Mouse (Mus musculus): ENCODE measurements around the gene Adrb1. TPM values are rescaled to one million over a fixed set of nuclear protein-coding genes. Genes with fewer than 3 reads are reported as not detected.

Gene Adrb1
- total and polyA plus RNA-seq, 3 experiments = not detected

GRCm38 (mm10) chr19:56705026-56705675 is 16.8 kb upstream of the Adrb1 start:
- Histone ChIP-seq H3K4me3 (ENCODE audit: control insufficient read depth in 1 of 2, insufficient read depth in 1 of 2, low read depth in 2 of 2, low read length in 2 of 2) (no peak overlapping the region), H3K27me3 (ENCODE audit: control insufficient read depth in 1 of 2, insufficient read depth in 2 of 2, low read length in 2 of 2) (peaks cover 2 to 5% of the 10 kb centered on the region in 2 experiments; a peak in 3 of 4 replicates), H3K36me3 (ENCODE audit: control insufficient read depth in 1 of 2, insufficient read depth in 2 of 2, low read length in 2 of 2) (no peaks in the 10 kb centered on the region), H3K4me1 (ENCODE audit: control insufficient read depth in 1 of 2, insufficient read depth in 2 of 2, low read length in 2 of 2) (no peaks in the 10 kb centered on the region), H3K79me2 (ENCODE audit: control insufficient read depth, insufficient read depth, low read length, poor library complexity) (no peaks in the 10 kb centered on the region), H3K9me3 (replicated peaks; ENCODE audit: insufficient read depth, low read length) (no peaks in the 10 kb centered on the region), H3K9ac (ENCODE audit: control insufficient read depth, low read depth, low read length, poor library complexity, severe bottlenecking) (no peak overlapping the region), H3K27ac (ENCODE audit: control insufficient read depth, low read depth, low read length) (no peak overlapping the region)
- DNase-seq (ENCODE audit: low read depth, low spot score) = no peak
- TF ChIP-seq POLR2A (IDR thresholded peaks at IDR 0.05; ENCODE audit: control insufficient read depth in 1 of 2, insufficient read depth in 1 of 2, low read depth in 1 of 2, low read length in 2 of 2, poor library complexity in 1 of 2) (no peak), EP300 (IDR thresholded peaks at IDR 0.05; ENCODE audit: low read depth in 1 of 2, low read length in 2 of 2) (no peak), TAL1 (IDR thresholded peaks at IDR 0.05; ENCODE audit: low read length) (no peak), ZMIZ1 (IDR thresholded peaks at IDR 0.05; ENCODE audit: low read depth, low read length) (no peak), SMC3 (IDR thresholded peaks at IDR 0.05; ENCODE audit: low read depth, low read length) (no peak), ETS1 (IDR thresholded peaks at IDR 0.05; ENCODE audit: low read depth, low read length) (no peak), CTCF (IDR thresholded peaks at IDR 0.05 in 2 of 3, conservative IDR thresholded peaks at IDR 0.05 in 1 of 3; ENCODE audit: control insufficient read depth in 1 of 3, insufficient read depth in 1 of 3, low read depth in 2 of 3, low read length in 3 of 3, poor library complexity in 1 of 3, severe bottlenecking in 1 of 3) (no peak), RAD21 (IDR thresholded peaks at IDR 0.05; ENCODE audit: low read depth, low read length) (no peak), POLR2AphosphoS5 (IDR thresholded peaks at IDR 0.05; ENCODE audit: borderline replicate concordance, low read depth, low read length) (no peak), POLR2AphosphoS2 (IDR thresholded peaks at IDR 0.05; ENCODE audit: low read length) (no peak)

GRCm38 (mm10) chr19:56708794-56709193 is 13.2 kb upstream of the Adrb1 start:
- no peak overlapping the region for H3K4me3 ChIP-seq (ENCODE audit: control insufficient read depth in 1 of 2, insufficient read depth in 1 of 2, low read depth in 2 of 2, low read length in 2 of 2)
- no peaks in the 10 kb centered on the region for H3K4me1 ChIP-seq (ENCODE audit: control insufficient read depth in 1 of 2, insufficient read depth in 2 of 2, low read length in 2 of 2)
- no peak for DNase-seq (ENCODE audit: low read depth, low spot score)
- TF ChIP-seq EP300 (IDR thresholded peaks at IDR 0.05; ENCODE audit: low read depth in 1 of 2, low read length in 2 of 2) (no peak), MXI1 (IDR thresholded peaks at IDR 0.05; ENCODE audit: low read depth, low read length) (no peak), USF2 (IDR thresholded peaks at IDR 0.05; ENCODE audit: borderline replicate concordance in 1 of 2, insufficient read depth in 1 of 2, low read depth in 1 of 2, low read length in 2 of 2) (no peak)
- H3K36me3 ChIP-seq (ENCODE audit: control insufficient read depth in 1 of 2, insufficient read depth in 2 of 2, low read length in 2 of 2) = no peaks in the 10 kb centered on the region
- H3K27me3 ChIP-seq (ENCODE audit: control insufficient read depth in 1 of 2, insufficient read depth in 2 of 2, low read length in 2 of 2) = peaks cover 3 to 5% of the 10 kb centered on the region in 2 experiments; a peak in 2 of 4 replicates
- no peak overlapping the region for H3K9ac ChIP-seq (ENCODE audit: control insufficient read depth, low read depth, low read length, poor library complexity, severe bottlenecking)
- H3K9me3 ChIP-seq (replicated peaks; ENCODE audit: insufficient read depth, low read length) = no peaks in the 10 kb centered on the region
- H3K27ac ChIP-seq (ENCODE audit: control insufficient read depth, low read depth, low read length) = no peak overlapping the region
- H3K79me2 ChIP-seq (ENCODE audit: control insufficient read depth, insufficient read depth, low read length, poor library complexity) = no peaks in the 10 kb centered on the region

GRCm38 (mm10) chr19:56710131-56710905 is 11.7 kb upstream of the Adrb1 start:
- Histone ChIP-seq H3K27me3 (ENCODE audit: control insufficient read depth in 1 of 2, insufficient read depth in 2 of 2, low read length in 2 of 2) (peaks cover 3 to 5% of the 10 kb centered on the region in 2 experiments; a peak in 2 of 4 replicates), H3K4me1 (ENCODE audit: control insufficient read depth in 1 of 2, insufficient read depth in 2 of 2, low read length in 2 of 2) (no peaks in the 10 kb centered on the region), H3K9me3 (replicated peaks; ENCODE audit: insufficient read depth, low read length) (no peaks in the 10 kb centered on the region), H3K4me3 (ENCODE audit: control insufficient read depth in 1 of 2, insufficient read depth in 1 of 2, low read depth in 2 of 2, low read length in 2 of 2) (no peak overlapping the region), H3K79me2 (ENCODE audit: control insufficient read depth, insufficient read depth, low read length, poor library complexity) (no peaks in the 10 kb centered on the region), H3K27ac (ENCODE audit: control insufficient read depth, low read depth, low read length) (no peak overlapping the region), H3K36me3 (ENCODE audit: control insufficient read depth in 1 of 2, insufficient read depth in 2 of 2, low read length in 2 of 2) (no peaks in the 10 kb centered on the region), H3K9ac (ENCODE audit: control insufficient read depth, low read depth, low read length, poor library complexity, severe bottlenecking) (no peak overlapping the region)
- no peak for DNase-seq (ENCODE audit: low read depth, low spot score)
- TF ChIP-seq ZKSCAN1 (IDR thresholded peaks at IDR 0.05; ENCODE audit: low read depth, low read length) (no peak), GABPA (IDR thresholded peaks at IDR 0.05; ENCODE audit: low read depth, low read length) (no peak), BHLHE40 (IDR thresholded peaks at IDR 0.05; ENCODE audit: borderline replicate concordance, low read depth, low read length) (no peak)

Measured in MEL (cell line).